Mouse (Mus musculus) mouse trophoblast stem cell (cell line): Measurements from ENCODE around the gene Dusp28.
"Not testable (repeated sequence)": the region's sequence is repeated elsewhere in the genome, so short reads cannot be mapped to it uniquely, and the experiment has no call there.

Experiments
- in situ Hi-C, 2 experiments: fragments of 300-500 bp; cut with MseI, MboI; formaldehyde crosslinking; loops; 2 replicates in 1 of 2; 3 replicates in 1 of 2; pipeline ENCODE4 v1.15.1; 2025

The Dusp28 gene

GRCm38 (mm10) chr1:92937797-92938196 lies 31.0 kb downstream of the Dusp28 start:
- in situ Hi-C loops: no loop called here

DNA sequence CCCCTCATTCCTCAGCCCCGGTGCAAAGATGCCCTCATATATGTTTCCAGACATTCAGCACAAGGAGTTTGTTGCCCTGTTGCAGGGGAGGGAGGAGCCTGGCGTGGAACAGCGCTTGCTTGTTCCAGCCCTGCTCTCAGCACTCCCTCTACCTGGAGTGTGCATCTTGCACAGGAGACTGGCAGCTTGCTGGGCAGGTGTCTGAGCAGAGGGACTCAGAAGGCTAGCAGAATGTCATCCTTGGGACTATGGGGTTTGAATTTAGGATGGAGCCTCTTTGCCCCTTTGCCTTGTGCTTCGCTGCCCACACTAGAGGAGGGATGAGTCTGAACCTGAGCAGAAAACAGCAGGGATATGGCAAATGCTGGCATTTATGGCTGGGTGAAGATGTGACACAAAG lies 33.0 kb downstream of the Dusp28 start:
- in situ Hi-C loops: no loop called here

DNA sequence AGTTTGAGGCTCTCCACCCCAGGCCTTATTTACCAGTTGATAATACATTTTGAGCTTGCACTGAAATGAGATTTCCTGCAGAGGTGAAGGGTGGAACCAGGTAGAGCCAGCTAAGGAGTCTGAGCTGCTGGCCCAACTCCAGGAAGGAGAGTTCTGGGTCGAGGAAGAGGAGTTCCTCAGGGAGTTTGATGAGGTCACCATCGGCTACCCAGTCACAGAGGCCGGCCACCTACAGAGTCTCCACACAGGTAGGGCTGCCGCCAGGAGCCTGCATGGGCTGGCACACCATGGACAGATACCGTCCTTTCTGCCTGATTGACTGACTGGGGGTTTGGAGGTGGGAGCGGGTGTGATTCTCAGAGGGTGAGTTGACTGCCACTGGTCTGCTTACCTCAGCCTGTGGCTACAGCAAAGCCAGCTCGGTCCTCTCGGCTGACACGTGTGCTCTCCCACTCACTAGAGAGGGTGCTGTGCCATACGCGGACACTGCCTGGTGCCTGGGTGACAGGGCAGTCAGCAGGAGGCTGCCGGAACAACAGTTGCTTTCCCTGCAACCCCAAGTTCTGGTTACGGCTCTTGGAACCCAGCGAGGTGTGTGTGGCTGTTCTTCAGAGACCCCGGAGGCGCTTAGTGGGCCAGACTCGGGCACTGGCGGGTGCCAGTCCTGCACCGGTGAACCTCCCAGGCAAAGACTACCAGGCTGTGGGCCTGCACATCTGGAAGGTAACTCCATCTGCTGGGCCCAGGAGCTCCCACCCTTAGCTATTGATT lies 36.6 kb downstream of the Dusp28 start:
- in situ Hi-C loops: no loop called here

DNA sequence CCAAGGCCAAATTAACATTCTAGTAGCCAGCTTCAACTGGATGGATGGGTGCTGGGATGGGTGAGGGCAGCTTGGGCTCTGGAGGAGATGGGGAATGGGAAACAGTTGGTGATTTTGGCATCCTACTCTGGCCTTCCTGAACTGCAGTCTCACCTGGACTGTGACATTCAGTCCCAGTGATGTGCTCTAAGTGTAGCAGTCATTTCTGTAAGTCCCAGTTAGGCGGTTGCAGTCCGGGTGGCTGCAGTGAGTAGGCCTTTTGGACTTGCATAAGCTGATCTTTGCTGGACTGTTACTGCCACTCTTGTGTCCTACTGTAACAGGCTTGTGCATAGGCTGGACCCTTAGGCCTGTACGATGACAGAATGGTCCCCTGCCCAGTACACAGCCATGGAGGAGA lies 41.2 kb downstream of the Dusp28 start:
- in situ Hi-C loops: loop anchor here in 1 of 2 experiments (5.0 kb wide), 1 partner anchor 39 kb away; no protein-coding TSS in a partner anchor

DNA sequence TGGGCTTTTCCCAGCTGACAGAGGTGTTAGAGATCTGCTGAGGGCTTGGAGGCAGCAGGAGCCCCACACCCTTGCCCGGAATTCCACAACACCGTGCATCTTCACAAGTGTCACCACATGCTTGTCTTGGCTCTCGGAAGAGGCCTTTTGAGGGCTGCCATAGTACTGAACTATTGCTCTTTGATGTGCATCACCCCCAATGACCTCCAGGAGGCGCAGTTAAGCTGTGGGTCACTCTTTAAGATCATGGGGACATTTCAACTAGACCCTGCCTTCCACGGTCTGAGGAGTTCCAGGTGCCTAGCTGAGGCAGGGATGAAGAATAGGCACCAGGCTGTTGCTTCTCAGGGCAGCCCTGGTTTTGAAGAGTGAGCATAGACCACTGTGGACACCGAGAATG lies 42.6 kb downstream of the Dusp28 start:
- in situ Hi-C loops: loop anchor here in 1 of 2 experiments (5.0 kb wide), 1 partner anchor 38 kb away; no protein-coding TSS in a partner anchor

DNA sequence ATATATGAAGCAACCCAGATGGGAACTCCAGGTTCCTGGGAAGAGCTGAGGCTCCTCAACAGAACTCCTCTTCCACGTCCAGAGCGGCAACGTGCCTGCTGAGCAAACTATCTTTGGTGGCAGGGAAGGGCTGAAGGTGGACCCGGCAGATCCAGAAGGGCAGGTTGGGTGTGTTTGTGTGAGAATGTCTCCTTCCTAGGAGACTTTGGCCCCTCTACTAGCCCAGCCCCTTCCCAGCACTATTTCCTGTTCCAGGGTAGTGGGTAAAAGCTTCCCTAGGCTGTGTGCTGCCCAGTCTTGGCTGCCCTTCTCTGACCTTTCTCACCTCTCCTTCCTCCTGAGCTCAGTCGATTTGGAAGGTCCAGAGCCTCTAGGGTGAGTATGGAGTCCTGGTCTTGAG lies 43.8 kb downstream of the Dusp28 start, which contains the start of gene Gpr35:
Gene Gpr35, plus strand, starts transcription at position 259 of the 400 bp plus-strand sequence.
- in situ Hi-C loops: no loop called here

GRCm38 (mm10) chr1:92953641-92954040 lies 46.9 kb downstream of the Dusp28 start:
- in situ Hi-C loops: no loop called here

DNA sequence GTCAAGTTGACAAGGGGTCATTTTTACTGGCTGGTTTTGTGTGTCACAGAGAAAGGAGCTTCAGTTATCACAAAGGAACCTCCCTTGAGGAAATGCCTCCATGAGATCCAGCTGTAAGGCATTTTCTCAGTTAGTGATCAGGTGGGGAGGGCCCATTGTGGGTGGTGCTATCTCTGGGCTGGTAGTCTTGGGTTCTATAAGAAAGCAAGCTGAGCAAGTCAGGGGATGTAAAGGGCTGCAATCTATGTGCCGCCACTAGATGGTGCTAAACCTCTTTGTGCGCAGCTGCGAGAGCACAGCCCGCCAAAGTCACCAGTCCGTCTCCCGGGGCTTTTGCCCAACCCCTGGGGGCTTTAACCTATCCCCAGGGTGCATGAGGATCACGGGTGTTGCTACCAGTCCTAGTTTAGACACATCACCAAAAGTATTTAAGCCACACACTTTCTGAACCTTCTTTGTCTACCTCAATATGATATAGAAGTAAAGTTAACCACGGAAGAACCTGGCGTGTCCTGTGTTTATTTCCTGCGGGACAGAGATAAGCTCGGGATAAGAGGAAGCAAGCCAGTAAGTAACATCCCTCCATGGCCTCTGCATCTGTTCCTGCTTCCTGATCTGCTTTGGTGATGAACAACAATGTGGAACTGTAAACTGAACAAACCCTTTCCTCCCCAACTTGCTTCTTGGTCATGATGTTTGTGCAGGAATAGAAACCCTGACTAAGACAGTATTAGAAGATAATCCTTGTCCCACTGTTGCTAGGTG lies 50.0 kb downstream of the Dusp28 start:
- in situ Hi-C loops: not testable (repeated sequence)
